Mouse (Mus musculus) layer of hippocampus, adult 2 months (tissue): ENCODE measurements at regions not wholly inside any gene's neighbourhood (a gene's known extent, or its start where the extent isn't known, plus 50 kb on each side); places are given as distances from the start of the nearest gene placed in this dataset.

Experiments
- DNase-seq, 2 experiments: peaks; one replicate each; pipeline ENCODE4 v3.0.0; 2022; ENCODE audit warnings: low spot score in 2 of 2
- H3K27ac ChIP-seq: fragments of 200-600 bp; 2 replicates; pipeline ENCODE4 v1.8.1; 2022
- H3K4me3 ChIP-seq: fragments of 200-600 bp; 2 replicates; pipeline ENCODE4 v1.8.1; 2022; ENCODE audit warnings: mild to moderate bottlenecking
- CTCF ChIP-seq: fragments of 200-600 bp; conservative IDR thresholded peaks from 2 replicates; pipeline ENCODE4 v1.8.1; 2022; ENCODE audit warnings: antibody characterized with exemption, mild to moderate bottlenecking, moderate library complexity

GRCm38 (mm10) chr5:75880088-75880684 is 98.1 kb downstream of the Kdr start:
- Histone ChIP-seq H3K4me3 (no peak overlapping the region), H3K27ac (no peak overlapping the region)
- TF ChIP-seq CTCF: peak; percentile 46
- no peak for DNase-seq

GRCm38 (mm10) chr5:75878361-75878760 is 99.9 kb downstream of the Kdr start:
- H3K27ac ChIP-seq: no peak overlapping the region
- H3K4me3 ChIP-seq: no peak overlapping the region
- TF ChIP-seq CTCF: no peak
- no peak for DNase-seq

- H3K4me3 ChIP-seq: no peak overlapping the region
- H3K27ac ChIP-seq: no peak overlapping the region
- no peak for DNase-seq
- no peak for TF ChIP-seq CTCF
Observed at GRCm38 (mm10) chr5:75877609-75877971, 100.7 kb downstream of the Kdr start.

GRCm38 (mm10) chr5:75876871-75877608 is 101.2 kb downstream of the Kdr start:
- DNase-seq: no peak
- TF ChIP-seq CTCF: no peak
- Histone ChIP-seq H3K4me3 (no peak overlapping the region), H3K27ac (no peak overlapping the region)

GRCm38 (mm10) chr5:75871120-75871519 is 107.1 kb downstream of the Kdr start:
- H3K4me3 ChIP-seq: peak overlapping the region; percentile 44
- TF ChIP-seq CTCF: peak; percentile 95
- no peak overlapping the region for H3K27ac ChIP-seq
- peak; percentile 72 to 82 for DNase-seq

GRCm38 (mm10) chr5:75870666-75871065 is 107.6 kb downstream of the Kdr start:
- DNase-seq: no peak
- H3K27ac ChIP-seq: no peak overlapping the region
- TF ChIP-seq CTCF: no peak
- peak overlapping the region; percentile 44 for H3K4me3 ChIP-seq

GRCm38 (mm10) chr5:75869535-75869934 is 108.7 kb downstream of the Kdr start:
- no peak for TF ChIP-seq CTCF
- H3K4me3 ChIP-seq: no peak overlapping the region
- DNase-seq: no peak
- H3K27ac ChIP-seq: no peak overlapping the region

GRCm38 (mm10) chr5:75865096-75865495 is 113.2 kb downstream of the Kdr start:
- Histone ChIP-seq H3K27ac (no peak overlapping the region), H3K4me3 (no peak overlapping the region)
- DNase-seq: no peak
- no peak for TF ChIP-seq CTCF

- no peak overlapping the region for H3K4me3 ChIP-seq
- TF ChIP-seq CTCF: no peak
- H3K27ac ChIP-seq: no peak overlapping the region
- DNase-seq: no peak
Observed at GRCm38 (mm10) chr5:75863358-75863757, 114.9 kb downstream of the Kdr start.

GRCm38 (mm10) chr5:75862630-75862991 is 115.6 kb downstream of the Kdr start:
- no peak overlapping the region for H3K27ac ChIP-seq
- TF ChIP-seq CTCF: peak; percentile 95
- DNase-seq: peak; percentile 68 to 70
- H3K4me3 ChIP-seq: no peak overlapping the region

- Histone ChIP-seq H3K27ac (no peak overlapping the region), H3K4me3 (no peak overlapping the region)
- TF ChIP-seq CTCF: no peak
- DNase-seq: no peak
Observed at GRCm38 (mm10) chr5:75861916-75862629, 116.2 kb downstream of the Kdr start.

- no peak for TF ChIP-seq CTCF
- H3K4me3 ChIP-seq: no peak overlapping the region
- no peak overlapping the region for H3K27ac ChIP-seq
- DNase-seq: no peak
Observed at GRCm38 (mm10) chr5:75859316-75859836, 118.9 kb downstream of the Kdr start.

- DNase-seq: no peak
- no peak overlapping the region for H3K27ac ChIP-seq
- H3K4me3 ChIP-seq: no peak overlapping the region
- TF ChIP-seq CTCF: no peak
Observed at GRCm38 (mm10) chr5:75850855-75851254, 127.4 kb downstream of the Kdr start.

- H3K4me3 ChIP-seq: no peak overlapping the region
- TF ChIP-seq CTCF: no peak
- H3K27ac ChIP-seq: no peak overlapping the region
- no peak for DNase-seq
Observed at GRCm38 (mm10) chr5:75847966-75848365, 130.3 kb downstream of the Kdr start.
